Mouse (Mus musculus): Measurements from ENCODE around the gene Tmem262.
A peak's percentile ranks its signal among the peaks of the same experiment; 100 is the strongest.

GRCm38 (mm10) chr19:6127760-6128341 lies 48.0 kb downstream of the Tmem262 start, which contains the start of gene Snx15:
- TF ChIP-seq POLR2AphosphoS2 (IDR thresholded peaks at IDR 0.05; ENCODE audit: insufficient read length, low read depth) (peak; percentile 68), POLR2A (IDR thresholded peaks at IDR 0.05; ENCODE audit: insufficient read length, low read depth) (peak; percentile 78), USF1 (IDR thresholded peaks at IDR 0.05; ENCODE audit: low read depth) (no peak), TCF12 (IDR thresholded peaks at IDR 0.05; ENCODE audit: insufficient read depth, poor library complexity, severe bottlenecking) (no peak), E2F4 (IDR thresholded peaks at IDR 0.05; ENCODE audit: insufficient read depth) (no peak), TCF3 (IDR thresholded peaks at IDR 0.05; ENCODE audit: insufficient read length, low read depth) (no peak), MYOD1 (IDR thresholded peaks at IDR 0.05; ENCODE audit: control insufficient read depth in 1 of 3, insufficient read length in 2 of 3, low read depth in 2 of 3) (no peak)

Measured in myocyte (in vitro differentiated cells).